Mouse (Mus musculus) liver, postnatal 0 days (tissue): ENCODE results near the gene Bsnd.

Experiments
- CTCF ChIP-seq: sonication (generic); IDR thresholded peaks from 2 replicates; pipeline ENCODE4 v1.5.1; 2016; ENCODE audit warnings: antibody characterized with exemption, low read depth
- EP300 ChIP-seq: IDR thresholded peaks from 2 replicates; pipeline ENCODE4 v1.6.1; 2016; ENCODE audit warnings: antibody characterized with exemption, low read depth, mild to moderate bottlenecking

DNA sequence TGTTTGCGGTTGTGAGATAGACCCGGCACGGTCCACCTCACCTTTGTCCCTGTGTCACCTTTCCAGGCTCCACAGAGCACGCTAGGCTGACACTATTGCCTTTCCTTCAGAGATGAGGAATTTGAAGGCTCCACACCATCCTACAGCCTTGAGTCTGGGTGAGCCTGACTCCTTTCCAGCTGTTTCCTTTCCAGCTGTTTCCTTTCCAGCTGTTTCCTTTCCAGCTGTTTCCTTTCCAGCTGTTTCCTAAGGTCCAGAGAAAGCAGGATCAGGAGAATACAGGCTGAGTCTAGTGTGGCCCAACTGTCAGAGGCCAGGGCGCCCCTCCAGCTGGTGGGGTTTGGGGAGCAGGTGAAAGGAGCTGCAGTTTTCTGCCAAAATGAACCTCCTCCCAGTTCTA lies 21.2 kb downstream of the Bsnd start:
- TF ChIP-seq CTCF (no peak), EP300 (no peak)
